Mouse (Mus musculus) liver, adult 2 months (tissue): ENCODE measurements around the gene Itgb1bp1.

Experiments
- CTCF ChIP-seq: fragments of 200-500 bp; IDR thresholded peaks from 2 replicates; pipeline ENCODE4 v1.5.1; 2011; ENCODE audit warnings: low read depth, low read length, control low read depth
- POLR2A ChIP-seq: fragments of 200-500 bp; IDR thresholded peaks from 2 replicates; pipeline ENCODE4 v1.6.1; 2011; ENCODE audit warnings: low read length, control low read depth; ENCODE audit not compliant: insufficient read depth; ENCODE audit errors: extremely low read depth

GRCm38 (mm10) chr12:21316869-21317265, 30.8 kb upstream of the Itgb1bp1 start:
- TF ChIP-seq CTCF: no peak
- no peak for TF ChIP-seq POLR2A
